Mouse (Mus musculus): Measurements from ENCODE around the gene Myh3. TPM values are rescaled to one million over a fixed set of nuclear protein-coding genes. Genes with fewer than 3 reads are reported as not detected.

The Myh3 gene
- polyA plus RNA-seq, 1 experiment = not detected

GRCm38 (mm10) chr11:67101713-67102112 lies 23.6 kb downstream of the Myh3 start:
- H3K4me3 ChIP-seq (replicated peaks; ENCODE audit: control insufficient read depth, low read depth, low read length) = no peak overlapping the region
- no peak overlapping the region for H3K27ac ChIP-seq (ENCODE audit: control insufficient read depth, insufficient read depth, low read depth, low read length, poor library complexity)
- WGBS = 21% methylated on average over 6 of the region's 8 CpGs
- no peaks in the 10 kb centered on the region for H3K4me1 ChIP-seq (ENCODE audit: control insufficient read depth, insufficient read depth, low read length)
- TF ChIP-seq CTCF (IDR thresholded peaks at IDR 0.05; ENCODE audit: control insufficient read depth, insufficient read depth, low read length) = peak; percentile 62
- TF ChIP-seq POLR2A (IDR thresholded peaks at IDR 0.05; ENCODE audit: borderline replicate concordance, control insufficient read depth, low read depth, low read length) = no peak

- no peak overlapping the region for H3K27ac ChIP-seq (ENCODE audit: control insufficient read depth, insufficient read depth, low read depth, low read length, poor library complexity)
- WGBS = 71% methylated on average over 9 of the region's 9 CpGs
- H3K4me1 ChIP-seq (ENCODE audit: control insufficient read depth, insufficient read depth, low read length) = no peaks in the 10 kb centered on the region
- TF ChIP-seq POLR2A (IDR thresholded peaks at IDR 0.05; ENCODE audit: borderline replicate concordance, control insufficient read depth, low read depth, low read length) = no peak
- H3K4me3 ChIP-seq (replicated peaks; ENCODE audit: control insufficient read depth, low read depth, low read length) = no peak overlapping the region
Measured at GRCm38 (mm10) chr11:67103256-67103655, 25.2 kb downstream of the Myh3 start.

- Histone ChIP-seq H3K27ac (ENCODE audit: control insufficient read depth, insufficient read depth, low read depth, low read length, poor library complexity) (no peak overlapping the region), H3K4me1 (ENCODE audit: control insufficient read depth, insufficient read depth, low read length) (no peaks in the 10 kb centered on the region), H3K4me3 (replicated peaks; ENCODE audit: control insufficient read depth, low read depth, low read length) (no peak overlapping the region)
- 64% methylated on average over 1 of the region's 1 CpGs for WGBS
- no peak for TF ChIP-seq CTCF (IDR thresholded peaks at IDR 0.05; ENCODE audit: control insufficient read depth, insufficient read depth, low read length)
- TF ChIP-seq POLR2A (IDR thresholded peaks at IDR 0.05; ENCODE audit: borderline replicate concordance, control insufficient read depth, low read depth, low read length) = no peak
Measured at GRCm38 (mm10) chr11:67104242-67104641, 26.1 kb downstream of the Myh3 start.

GRCm38 (mm10) chr11:67104714-67105113 lies 26.6 kb downstream of the Myh3 start:
- TF ChIP-seq CTCF (IDR thresholded peaks at IDR 0.05; ENCODE audit: control insufficient read depth, insufficient read depth, low read length) = no peak
- no peak for TF ChIP-seq POLR2A (IDR thresholded peaks at IDR 0.05; ENCODE audit: borderline replicate concordance, control insufficient read depth, low read depth, low read length)
- Histone ChIP-seq H3K4me1 (ENCODE audit: control insufficient read depth, insufficient read depth, low read length) (no peaks in the 10 kb centered on the region), H3K4me3 (replicated peaks; ENCODE audit: control insufficient read depth, low read depth, low read length) (no peak overlapping the region), H3K27ac (ENCODE audit: control insufficient read depth, insufficient read depth, low read depth, low read length, poor library complexity) (no peak overlapping the region)
- 77% methylated on average over 11 of the region's 11 CpGs for WGBS

- H3K4me3 ChIP-seq (replicated peaks; ENCODE audit: control insufficient read depth, low read depth, low read length) = no peak overlapping the region
- TF ChIP-seq POLR2A (IDR thresholded peaks at IDR 0.05; ENCODE audit: borderline replicate concordance, control insufficient read depth, low read depth, low read length) (no peak), CTCF (IDR thresholded peaks at IDR 0.05; ENCODE audit: control insufficient read depth, insufficient read depth, low read length) (no peak)
- WGBS = 69% methylated on average over 4 of the region's 4 CpGs
- H3K4me1 ChIP-seq (ENCODE audit: control insufficient read depth, insufficient read depth, low read length) = no peaks in the 10 kb centered on the region
- H3K27ac ChIP-seq (ENCODE audit: control insufficient read depth, insufficient read depth, low read depth, low read length, poor library complexity) = no peak overlapping the region
Measured at GRCm38 (mm10) chr11:67105689-67106088, 27.6 kb downstream of the Myh3 start.

GRCm38 (mm10) chr11:67106973-67107372 lies 28.9 kb downstream of the Myh3 start:
- TF ChIP-seq POLR2A (IDR thresholded peaks at IDR 0.05; ENCODE audit: borderline replicate concordance, control insufficient read depth, low read depth, low read length) = no peak
- TF ChIP-seq CTCF (IDR thresholded peaks at IDR 0.05; ENCODE audit: control insufficient read depth, insufficient read depth, low read length) = no peak
- no peak overlapping the region for H3K27ac ChIP-seq (ENCODE audit: control insufficient read depth, insufficient read depth, low read depth, low read length, poor library complexity)
- H3K4me1 ChIP-seq (ENCODE audit: control insufficient read depth, insufficient read depth, low read length) = no peaks in the 10 kb centered on the region
- 81% methylated on average over 10 of the region's 10 CpGs for WGBS
- no peak overlapping the region for H3K4me3 ChIP-seq (replicated peaks; ENCODE audit: control insufficient read depth, low read depth, low read length)

- Histone ChIP-seq H3K4me3 (replicated peaks; ENCODE audit: control insufficient read depth, low read depth, low read length) (no peak overlapping the region), H3K4me1 (ENCODE audit: control insufficient read depth, insufficient read depth, low read length) (no peaks in the 10 kb centered on the region), H3K27ac (ENCODE audit: control insufficient read depth, insufficient read depth, low read depth, low read length, poor library complexity) (no peak overlapping the region)
- peak; percentile 83 for TF ChIP-seq CTCF (IDR thresholded peaks at IDR 0.05; ENCODE audit: control insufficient read depth, insufficient read depth, low read length)
- no peak for TF ChIP-seq POLR2A (IDR thresholded peaks at IDR 0.05; ENCODE audit: borderline replicate concordance, control insufficient read depth, low read depth, low read length)
- WGBS = 29% methylated on average over 5 of the region's 5 CpGs
Measured at GRCm38 (mm10) chr11:67110168-67110948, 32.3 kb downstream of the Myh3 start.

GRCm38 (mm10) chr11:67112019-67112850 lies 34.1 kb downstream of the Myh3 start:
- Histone ChIP-seq H3K27ac (ENCODE audit: control insufficient read depth, insufficient read depth, low read depth, low read length, poor library complexity) (no peak overlapping the region), H3K4me3 (replicated peaks; ENCODE audit: control insufficient read depth, low read depth, low read length) (no peak overlapping the region), H3K4me1 (ENCODE audit: control insufficient read depth, insufficient read depth, low read length) (no peaks in the 10 kb centered on the region)
- TF ChIP-seq POLR2A (IDR thresholded peaks at IDR 0.05; ENCODE audit: borderline replicate concordance, control insufficient read depth, low read depth, low read length) = no peak
- peak; percentile 41 for TF ChIP-seq CTCF (IDR thresholded peaks at IDR 0.05; ENCODE audit: control insufficient read depth, insufficient read depth, low read length)
- 31% methylated on average over 11 of the region's 11 CpGs for WGBS
